Mouse (Mus musculus): ENCODE results near the gene Prph2.

- TF ChIP-seq CTCF (IDR thresholded peaks at IDR 0.05; ENCODE audit: control insufficient read depth, insufficient read depth, low read length) = no peak
- no peak for TF ChIP-seq POLR2A (IDR thresholded peaks at IDR 0.05; ENCODE audit: borderline replicate concordance, control insufficient read depth, low read depth, low read length)
These were observed 24.9 kb upstream of the Prph2 start for GRCm38 (mm10) chr17:46885218-46885909.

Measured in bone marrow, adult 2 months (tissue).